Mouse (Mus musculus) v-Abl transformed pro-B cells (cell line): Measurements from ENCODE around the gene H2al1a.
"Not testable (repeated sequence)": the region's sequence is repeated elsewhere in the genome, so short reads cannot be mapped to it uniquely, and the experiment has no call there.

Experiments used
- in situ Hi-C, 2 experiments: fragments of 400-800 bp; cut with MboI; formaldehyde crosslinking; loops; one replicate each; pipeline ENCODE4 v1.15.1; 2025; ENCODE audit not compliant: unreplicated experiment in 2 of 2

H2al1a gene

DNA sequence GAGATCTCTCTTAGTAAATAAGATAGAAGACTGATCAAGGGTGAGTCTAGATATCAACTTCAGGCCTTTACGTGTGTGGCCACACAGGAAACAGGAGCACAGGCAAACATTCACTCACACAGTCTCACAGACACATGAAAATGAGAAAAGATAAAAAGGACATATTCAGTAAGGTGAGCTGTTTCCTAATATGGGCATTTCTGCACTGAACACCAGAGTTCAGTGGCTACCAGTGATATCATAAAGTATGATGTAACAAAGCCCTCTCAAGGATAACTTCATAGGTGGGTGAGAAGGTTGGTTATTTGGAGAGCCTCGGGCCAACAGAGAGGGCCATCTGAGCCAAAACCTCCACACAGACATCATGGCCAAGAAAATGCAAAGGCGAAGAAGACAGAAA lies at the start of gene H2al1a:
Gene H2al1a (plus strand): TSS at position 301 of the 400 bp plus-strand sequence.
- in situ Hi-C loops, result not testable (repeated sequence)

DNA sequence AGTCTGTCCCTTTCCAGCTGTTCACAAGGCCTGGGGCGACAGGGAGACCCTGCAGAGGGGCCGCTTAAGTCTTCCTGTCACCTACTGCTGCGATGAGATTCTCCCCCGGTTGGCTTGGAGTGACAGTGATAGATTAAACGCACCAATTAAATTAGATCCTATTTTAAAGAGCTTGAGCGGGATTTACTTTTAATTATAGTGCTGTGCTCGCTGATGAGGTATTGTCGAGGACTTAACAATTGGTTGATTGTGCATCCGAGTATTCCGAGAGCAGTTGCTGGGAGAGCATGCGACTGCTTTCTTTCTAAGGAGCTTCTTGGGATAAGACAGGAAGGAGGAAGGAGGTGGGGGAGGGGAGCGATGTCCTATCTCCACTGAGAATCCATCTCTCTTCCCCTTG lies 48.9 kb upstream of the H2al1a start:
- in situ Hi-C loops, result loop anchor here in 1 of 2 experiments (25.0 kb wide), 1 partner anchor 112 kb away; no protein-coding TSS in a partner anchor

DNA sequence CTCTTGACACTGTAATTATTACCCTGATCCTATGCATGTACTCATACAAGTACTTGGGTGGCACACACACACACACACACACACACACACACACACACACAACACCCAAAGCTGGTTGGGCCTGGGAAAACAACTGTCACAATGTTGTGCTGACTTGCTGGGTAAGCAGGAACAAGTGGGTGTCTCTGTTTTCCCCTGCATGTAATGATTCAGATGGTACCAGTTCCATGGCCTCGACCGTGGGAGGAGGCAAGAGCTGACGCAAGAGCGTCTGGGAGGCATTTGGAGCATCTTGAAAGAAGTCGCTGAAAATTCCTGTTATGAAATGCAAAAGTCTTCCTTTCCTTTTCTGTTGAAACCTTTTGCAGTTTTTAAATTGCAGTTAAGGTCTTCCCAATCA lies 45.0 kb upstream of the H2al1a start:
- in situ Hi-C loops, result loop anchor here in 1 of 2 experiments (25.0 kb wide), 1 partner anchor 108 kb away; no protein-coding TSS in a partner anchor

DNA sequence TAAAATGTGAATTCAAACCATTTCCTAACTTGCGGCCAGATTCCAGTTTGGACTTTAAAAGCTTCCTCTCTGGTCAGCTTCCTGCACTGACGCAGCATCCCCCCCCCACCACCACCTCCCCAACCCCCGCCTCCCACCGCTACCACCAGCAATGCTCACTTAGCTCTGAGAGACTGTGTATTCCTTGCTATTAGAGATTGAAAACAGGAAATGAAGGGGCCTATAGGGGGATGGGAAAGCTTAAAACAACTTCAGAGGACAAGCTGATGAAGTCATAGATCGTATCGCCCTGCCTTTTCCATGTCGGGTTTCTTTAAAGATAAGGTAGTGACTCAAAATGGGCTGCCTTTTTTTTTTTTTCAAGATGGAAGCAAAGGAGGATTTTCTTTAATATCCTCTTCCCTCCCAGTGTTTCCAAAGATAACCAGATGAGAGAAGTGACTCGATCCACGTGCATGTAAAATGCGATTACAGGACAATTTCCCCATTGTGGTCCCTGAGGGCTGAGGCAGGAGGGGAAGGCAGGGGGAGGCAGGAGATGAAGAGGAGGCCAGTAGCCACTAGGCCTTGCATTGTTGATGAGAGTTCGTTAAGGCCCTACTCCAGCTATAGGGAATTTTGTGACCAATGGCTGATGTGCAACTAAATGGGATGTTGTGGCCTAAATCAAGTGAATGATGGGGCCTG lies 44.4 kb upstream of the H2al1a start:
- in situ Hi-C loops, result loop anchor here in 1 of 2 experiments (25.0 kb wide), 1 partner anchor 108 kb away; no protein-coding TSS in a partner anchor

DNA sequence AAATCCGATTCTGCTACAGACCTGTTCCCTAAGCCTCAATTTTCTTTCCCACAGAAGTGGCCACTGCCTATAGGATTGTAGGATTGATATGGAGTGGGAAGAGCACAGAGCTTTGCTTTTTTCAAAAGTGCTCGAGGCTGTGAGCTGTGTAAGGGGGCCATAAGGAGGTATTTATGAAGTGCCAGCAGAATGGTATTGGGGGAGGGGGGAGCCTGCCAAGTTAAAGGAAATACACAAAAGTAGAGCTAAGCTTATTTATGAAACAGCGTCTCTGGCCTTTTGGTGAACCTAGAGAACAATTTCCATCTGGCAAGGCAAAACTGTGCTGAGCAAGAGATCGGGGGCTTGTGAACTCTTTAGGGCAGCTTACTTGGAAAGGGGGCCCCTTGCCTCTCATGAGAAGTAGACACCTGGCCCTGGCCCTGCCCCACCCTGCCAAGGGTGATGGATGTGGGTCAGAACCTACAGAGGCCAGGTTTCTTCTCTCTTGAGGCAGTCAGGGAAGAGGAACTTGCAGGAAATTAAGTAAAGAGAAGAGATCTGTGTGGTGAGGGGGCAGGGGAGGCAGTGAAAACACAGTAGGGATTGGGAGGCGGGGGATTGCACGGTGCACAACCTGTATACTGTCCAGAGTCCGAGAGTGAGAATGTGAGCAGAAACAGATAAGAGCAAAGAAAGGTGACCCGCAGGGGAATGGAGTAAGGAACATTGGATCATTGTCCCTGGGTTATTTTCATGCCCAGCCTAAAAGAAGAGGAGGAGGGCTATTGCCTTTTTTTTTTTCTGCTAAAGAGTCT lies 43.3 kb upstream of the H2al1a start:
- in situ Hi-C loops, result loop anchor here in 1 of 2 experiments (25.0 kb wide), 1 partner anchor 107 kb away; no protein-coding TSS in a partner anchor

DNA sequence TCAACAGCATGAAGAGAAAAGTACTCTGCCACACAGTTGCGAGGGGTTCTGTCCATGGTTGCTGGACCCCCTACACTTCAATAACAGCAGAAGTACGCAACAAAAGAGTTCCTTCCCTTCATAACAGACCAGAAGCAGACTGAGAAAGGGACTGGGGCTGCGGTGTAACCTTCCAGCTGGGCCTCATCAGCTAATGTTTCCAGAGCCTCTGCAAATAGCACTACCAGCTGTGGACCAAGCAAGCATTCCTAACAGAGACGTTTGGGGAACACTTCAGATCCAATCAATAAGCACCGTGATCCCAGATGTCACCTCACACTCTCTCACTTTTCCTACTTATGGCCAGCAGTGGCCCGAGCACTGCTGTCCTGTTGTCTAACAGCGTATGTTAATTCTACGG lies 34.1 kb upstream of the H2al1a start:
- in situ Hi-C loops, result loop anchor here in 1 of 2 experiments (25.0 kb wide), 1 partner anchor 97 kb away; no protein-coding TSS in a partner anchor

DNA sequence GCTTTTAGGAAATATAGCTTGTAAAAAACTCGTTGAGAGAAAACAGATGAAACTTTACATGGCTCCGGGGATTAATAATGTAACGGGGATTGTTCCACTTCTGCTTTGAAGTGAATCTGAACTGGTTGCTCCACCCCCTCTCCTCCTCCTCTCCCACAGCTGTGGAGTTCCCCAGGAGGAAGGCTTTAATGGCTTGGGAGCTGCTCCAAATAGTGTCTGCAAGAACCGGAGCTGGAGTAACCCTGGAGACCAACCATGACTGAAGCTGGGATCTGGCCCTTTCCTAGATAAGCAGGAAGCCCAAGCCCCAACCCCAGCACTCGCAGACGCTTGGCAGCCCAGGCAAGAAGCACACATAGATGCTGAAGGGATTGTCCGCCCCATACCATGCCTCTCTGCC lies 31.3 kb upstream of the H2al1a start:
- in situ Hi-C loops, result loop anchor here in 1 of 2 experiments (25.0 kb wide), 1 partner anchor 95 kb away; no protein-coding TSS in a partner anchor

DNA sequence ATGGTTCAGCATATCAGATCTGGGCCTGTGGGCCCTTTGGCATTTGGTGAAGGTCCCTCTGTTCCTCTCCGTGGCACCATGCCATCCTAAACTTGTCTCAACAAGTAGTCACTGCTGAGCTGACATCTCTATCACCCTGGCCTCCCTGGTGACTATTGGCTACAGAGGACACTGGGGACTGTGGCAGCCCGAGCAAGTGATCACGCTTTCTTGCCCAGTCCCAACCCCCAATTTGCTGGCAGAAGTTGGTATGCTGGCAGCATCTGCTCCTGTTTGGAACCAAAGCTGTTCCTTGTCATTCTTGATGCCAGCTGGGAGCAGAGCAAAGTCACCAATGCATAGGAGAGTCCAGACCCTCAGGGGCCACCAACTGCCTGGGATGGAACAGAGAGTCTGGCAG lies 30.0 kb upstream of the H2al1a start:
- in situ Hi-C loops, result loop anchor here in 1 of 2 experiments (25.0 kb wide), 1 partner anchor 93 kb away; no protein-coding TSS in a partner anchor

DNA sequence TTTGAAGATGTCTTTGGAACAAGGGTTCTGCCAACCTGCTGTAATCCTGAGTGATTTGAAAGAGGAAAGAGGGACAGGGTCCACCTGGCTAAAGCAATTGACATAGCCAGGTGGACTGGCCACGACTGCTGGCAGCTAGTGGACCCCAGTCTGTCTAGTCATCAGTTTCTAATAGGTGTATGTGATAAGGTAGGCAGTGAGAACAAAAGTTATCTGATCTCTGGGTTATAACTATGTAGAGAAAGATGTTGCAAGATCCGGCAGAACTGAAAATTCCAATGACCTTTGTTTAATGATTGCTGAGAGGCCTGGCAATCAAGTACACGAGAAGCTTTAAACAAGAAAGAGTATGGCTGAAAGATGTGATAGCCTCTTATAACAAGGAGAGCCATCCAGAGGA lies 25.9 kb upstream of the H2al1a start:
- in situ Hi-C loops, result loop anchor here (10.0 to 25.0 kb wide), 2 partner anchors 72 to 89 kb away; no protein-coding TSS in a partner anchor

DNA sequence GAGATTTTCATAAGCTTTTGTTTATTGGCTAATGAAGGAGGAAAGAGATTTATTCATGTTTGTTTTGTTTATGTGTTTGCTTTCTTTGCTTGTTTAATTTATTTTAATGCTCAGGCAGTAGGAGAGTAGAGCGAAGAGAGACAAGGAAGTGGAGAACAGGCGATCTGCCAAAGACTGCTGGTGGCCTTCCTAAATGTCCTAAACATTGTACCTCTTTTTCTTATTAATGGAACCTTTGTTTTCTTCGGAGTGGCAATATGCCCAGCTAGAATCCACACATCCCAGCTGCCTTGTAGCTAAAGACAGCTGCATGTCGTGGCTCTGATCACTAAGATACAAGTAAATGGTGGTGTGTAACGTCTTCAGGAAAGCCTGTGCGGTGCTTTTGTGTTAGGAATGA lies 22.0 kb upstream of the H2al1a start:
- in situ Hi-C loops, result loop anchor here in 1 of 2 experiments (10.0 kb wide), 1 partner anchor 68 kb away; no protein-coding TSS in a partner anchor

DNA sequence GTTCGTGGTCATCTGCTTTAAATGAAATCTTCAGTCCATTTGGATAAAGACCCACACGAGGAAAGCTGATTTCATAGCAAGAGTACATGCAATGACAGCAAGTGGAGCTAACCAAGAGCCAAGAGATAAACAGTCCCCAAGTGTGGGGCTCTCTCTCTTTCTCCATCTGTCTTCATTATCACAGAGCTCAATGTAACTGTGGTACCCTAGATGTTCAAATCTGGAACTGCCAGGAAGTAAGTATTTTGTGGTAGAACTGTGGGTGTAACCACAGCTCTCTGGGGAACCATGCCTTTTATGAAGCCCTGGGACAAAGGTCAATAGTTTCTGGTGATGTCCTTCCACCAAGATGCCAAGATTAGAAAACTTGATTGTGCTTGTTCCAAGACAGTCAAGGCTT lies 18.3 kb upstream of the H2al1a start:
- in situ Hi-C loops, result loop anchor here in 1 of 2 experiments (10.0 kb wide), 1 partner anchor 164 kb away; no protein-coding TSS in a partner anchor

DNA sequence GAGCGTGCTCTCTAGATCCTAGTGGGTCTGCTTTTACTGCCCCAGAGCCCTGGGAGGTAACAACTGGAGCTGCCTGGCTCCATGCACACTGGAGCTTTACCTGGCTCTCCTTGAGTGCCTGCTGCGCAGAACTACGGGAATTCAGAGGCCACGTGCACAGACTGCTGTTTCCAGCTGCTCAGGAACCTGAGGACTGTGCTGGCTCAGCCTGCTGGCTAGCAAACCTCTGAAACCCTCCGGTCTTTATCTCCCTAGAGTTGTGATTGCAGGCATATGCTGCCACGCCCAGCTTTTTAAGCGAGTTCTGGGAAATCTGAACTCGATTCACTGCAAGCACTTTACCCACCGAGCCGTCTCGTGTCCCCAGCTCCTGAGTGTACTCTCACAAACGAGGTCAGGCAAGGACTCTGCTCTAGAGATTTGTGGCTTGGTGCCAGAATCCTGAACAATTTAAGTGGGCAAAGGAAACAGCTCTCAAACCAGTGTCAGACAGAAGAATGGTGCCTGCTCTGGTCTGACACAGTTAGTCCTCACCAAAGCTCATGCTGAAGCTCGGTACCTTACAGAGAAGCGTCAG lies 10.7 kb upstream of the H2al1a start:
- in situ Hi-C loops, result loop anchor here in 1 of 2 experiments (10.0 kb wide), 1 partner anchor 156 kb away; no protein-coding TSS in a partner anchor

DNA sequence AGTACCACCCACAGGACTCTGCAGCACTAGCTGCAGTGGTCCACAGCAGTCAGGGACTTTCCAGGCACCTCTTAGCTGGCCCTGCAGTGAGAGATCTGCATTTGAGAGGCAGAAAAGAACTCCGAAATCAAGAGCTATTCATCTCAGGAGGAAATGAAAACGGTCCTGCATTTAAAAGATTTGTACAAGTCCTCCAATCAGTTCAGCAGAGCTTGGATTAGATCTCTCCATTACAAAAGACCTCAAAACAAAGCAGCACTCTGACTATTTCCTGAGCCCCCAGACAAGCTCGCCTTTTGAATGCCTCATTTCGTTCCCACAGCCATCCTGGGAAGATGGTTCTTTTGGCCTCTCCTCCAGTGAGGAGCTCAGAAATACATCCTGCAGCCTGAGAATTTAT lies 9.8 kb upstream of the H2al1a start:
- in situ Hi-C loops, result loop anchor here in 1 of 2 experiments (10.0 kb wide), 1 partner anchor 156 kb away; no protein-coding TSS in a partner anchor

DNA sequence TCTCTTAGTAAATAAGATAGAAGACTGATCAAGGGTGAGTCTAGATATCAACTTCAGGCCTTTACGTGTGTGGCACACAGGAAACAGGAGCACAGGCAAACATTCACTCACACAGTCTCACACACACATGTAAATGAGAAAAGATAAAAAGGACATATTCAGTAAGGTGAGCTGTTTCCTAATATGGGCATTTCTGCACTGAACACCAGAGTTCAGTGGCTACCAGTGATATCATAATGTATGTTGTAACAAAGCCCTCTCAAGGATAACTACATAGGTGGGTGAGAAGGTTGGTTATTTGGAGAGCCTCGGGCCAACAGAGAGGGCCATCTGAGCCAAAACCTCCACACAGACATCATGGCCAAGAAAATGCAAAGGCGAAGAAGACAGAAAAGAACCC lies 3.1 kb downstream of the H2al1a start, which contains the start of gene H2al1b:
Gene H2al1b (plus strand): TSS at position 301 of the 400 bp plus-strand sequence.
- in situ Hi-C loops, result not testable (repeated sequence)

DNA sequence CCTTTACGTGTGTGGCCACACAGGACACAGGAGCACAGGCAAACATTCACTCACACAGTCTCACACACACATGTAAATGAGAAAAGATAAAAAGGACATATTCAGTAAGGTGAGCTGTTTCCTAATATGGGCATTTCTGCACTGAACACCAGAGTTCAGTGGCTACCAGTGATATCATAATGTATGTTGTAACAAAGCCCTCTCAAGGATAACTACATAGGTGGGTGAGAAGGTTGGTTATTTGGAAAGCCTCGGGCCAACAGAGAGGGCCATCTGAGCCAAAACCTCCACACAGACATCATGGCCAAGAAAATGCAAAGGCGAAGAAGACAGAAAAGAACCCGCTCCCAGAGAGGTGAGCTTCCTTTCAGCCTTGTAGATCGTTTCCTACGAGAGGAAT lies 6.3 kb downstream of the H2al1a start, which contains the start of gene H2al1c:
Gene H2al1c (plus strand): TSS at position 301 of the 400 bp plus-strand sequence.
- in situ Hi-C loops, result not testable (repeated sequence)

DNA sequence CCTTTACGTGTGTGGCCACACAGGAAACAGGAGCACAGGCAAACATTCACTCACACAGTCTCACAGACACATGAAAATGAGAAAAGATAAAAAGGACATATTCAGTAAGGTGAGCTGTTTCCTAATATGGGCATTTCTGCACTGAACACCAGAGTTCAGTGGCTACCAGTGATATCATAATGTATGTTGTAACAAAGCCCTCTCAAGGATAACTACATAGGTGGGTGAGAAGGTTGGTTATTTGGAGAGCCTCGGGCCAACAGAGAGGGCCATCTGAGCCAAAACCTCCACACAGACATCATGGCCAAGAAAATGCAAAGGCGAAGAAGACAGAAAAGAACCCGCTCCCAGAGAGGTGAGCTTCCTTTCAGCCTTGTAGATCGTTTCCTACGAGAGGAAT lies 9.5 kb downstream of the H2al1a start, which contains the start of gene H2al1d:
Gene H2al1d (plus strand): TSS at position 301 of the 400 bp plus-strand sequence.
- in situ Hi-C loops, result not testable (repeated sequence)

DNA sequence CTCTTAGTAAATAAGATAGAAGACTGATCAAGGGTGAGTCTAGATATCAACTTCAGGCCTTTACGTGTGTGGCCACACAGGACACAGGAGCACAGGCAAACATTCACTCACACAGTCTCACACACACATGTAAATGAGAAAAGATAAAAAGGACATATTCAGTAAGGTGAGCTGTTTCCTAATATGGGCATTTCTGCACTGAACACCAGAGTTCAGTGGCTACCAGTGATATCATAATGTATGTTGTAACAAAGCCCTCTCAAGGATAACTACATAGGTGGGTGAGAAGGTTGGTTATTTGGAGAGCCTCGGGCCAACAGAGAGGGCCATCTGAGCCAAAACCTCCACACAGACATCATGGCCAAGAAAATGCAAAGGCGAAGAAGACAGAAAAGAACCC lies 12.6 kb downstream of the H2al1a start, which contains the start of gene H2al1e:
Gene H2al1e (plus strand): TSS at position 301 of the 400 bp plus-strand sequence.
- in situ Hi-C loops, result not testable (repeated sequence)

DNA sequence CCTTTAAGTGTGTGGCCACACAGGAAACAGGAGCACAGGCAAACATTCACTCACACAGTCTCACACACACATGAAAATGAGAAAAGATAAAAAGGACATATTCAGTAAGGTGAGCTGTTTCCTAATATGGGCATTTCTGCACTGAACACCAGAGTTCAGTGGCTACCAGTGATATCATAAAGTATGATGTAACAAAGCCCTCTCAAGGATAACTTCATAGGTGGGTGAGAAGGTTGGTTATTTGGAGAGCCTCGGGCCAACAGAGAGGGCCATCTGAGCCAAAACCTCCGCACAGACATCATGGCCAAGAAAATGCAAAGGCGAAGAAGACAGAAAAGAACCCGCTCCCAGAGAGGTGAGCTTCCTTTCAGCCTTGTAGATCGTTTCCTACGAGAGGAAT lies 15.8 kb downstream of the H2al1a start, which contains the start of gene H2al1f:
Gene H2al1f (plus strand): TSS at position 301 of the 400 bp plus-strand sequence.
- in situ Hi-C loops, result not testable (repeated sequence)

DNA sequence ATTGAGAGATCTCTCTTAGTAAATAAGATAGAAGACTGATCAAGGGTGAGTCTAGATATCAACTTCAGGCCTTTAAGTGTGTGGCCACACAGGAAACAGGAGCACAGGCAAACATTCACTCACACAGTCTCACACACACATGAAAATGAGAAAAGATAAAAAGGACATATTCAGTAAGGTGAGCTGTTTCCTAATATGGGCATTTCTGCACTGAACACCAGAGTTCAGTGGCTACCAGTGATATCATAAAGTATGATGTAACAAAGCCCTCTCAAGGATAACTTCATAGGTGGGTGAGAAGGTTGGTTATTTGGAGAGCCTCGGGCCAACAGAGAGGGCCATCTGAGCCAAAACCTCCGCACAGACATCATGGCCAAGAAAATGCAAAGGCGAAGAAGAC lies 18.9 kb downstream of the H2al1a start, which contains the start of gene H2al1g:
Gene H2al1g (plus strand): TSS at position 301 of the 400 bp plus-strand sequence.
- in situ Hi-C loops, result not testable (repeated sequence)

DNA sequence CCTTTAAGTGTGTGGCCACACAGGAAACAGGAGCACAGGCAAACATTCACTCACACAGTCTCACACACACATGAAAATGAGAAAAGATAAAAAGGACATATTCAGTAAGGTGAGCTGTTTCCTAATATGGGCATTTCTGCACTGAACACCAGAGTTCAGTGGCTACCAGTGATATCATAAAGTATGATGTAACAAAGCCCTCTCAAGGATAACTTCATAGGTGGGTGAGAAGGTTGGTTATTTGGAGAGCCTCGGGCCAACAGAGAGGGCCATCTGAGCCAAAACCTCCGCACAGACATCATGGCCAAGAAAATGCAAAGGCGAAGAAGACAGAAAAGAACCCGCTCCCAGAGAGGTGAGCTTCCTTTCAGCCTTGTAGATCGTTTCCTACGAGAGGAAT lies 22.1 kb downstream of the H2al1a start, which contains the start of gene H2al1h:
Gene H2al1h (plus strand): TSS at position 301 of the 400 bp plus-strand sequence.
- in situ Hi-C loops, result not testable (repeated sequence)
